Mouse (Mus musculus): ENCODE measurements at regions not wholly inside any gene's neighbourhood (a gene's known extent, or its start where the extent isn't known, plus 50 kb on each side); places are given as distances from the start of the nearest gene placed in this dataset.
A peak's percentile ranks its signal among the peaks of the same experiment; 100 is the strongest.

DNA sequence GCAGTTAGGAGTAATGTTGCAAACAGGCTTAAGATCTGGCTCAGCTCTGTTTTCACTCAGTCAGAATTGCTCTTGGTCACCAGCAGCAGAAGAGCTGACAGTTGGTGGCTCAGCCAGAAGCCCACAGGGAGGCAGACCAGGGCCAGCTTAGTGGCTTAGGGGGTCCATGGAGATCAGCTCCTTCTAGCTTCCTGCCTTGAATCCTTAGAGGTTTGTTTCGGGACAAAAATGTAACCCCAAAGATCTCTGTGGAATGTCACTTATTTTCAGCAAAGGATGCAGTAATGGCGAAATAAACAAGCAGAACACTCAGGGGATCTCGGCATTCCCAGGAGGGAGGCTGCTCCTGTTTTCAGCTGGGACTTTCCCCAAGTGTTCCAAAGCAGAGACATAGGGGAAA, 247.8 kb downstream of the 1500009L16Rik start:
- DNase-seq, result no peak

DNA sequence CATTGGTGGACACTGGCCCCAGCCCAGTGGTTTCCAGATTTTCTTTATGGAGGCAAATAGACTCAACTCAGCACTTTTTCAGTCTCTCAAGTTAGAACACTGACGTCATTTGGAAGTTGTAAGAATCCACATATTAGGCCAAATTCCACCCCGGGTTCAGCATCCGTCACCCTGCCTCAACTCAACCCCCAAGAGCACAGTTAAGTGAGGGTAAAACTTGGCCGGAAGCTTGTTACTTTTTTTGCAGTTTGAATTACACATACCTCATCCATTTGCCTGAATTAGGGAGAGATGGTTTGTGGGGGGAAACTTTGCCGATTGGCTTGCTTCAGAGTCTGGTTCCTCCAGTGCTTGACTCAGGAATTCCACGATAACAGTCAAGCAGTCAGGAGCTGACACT, 251.9 kb downstream of the 1500009L16Rik start:
- DNase-seq, result no peak

DNA sequence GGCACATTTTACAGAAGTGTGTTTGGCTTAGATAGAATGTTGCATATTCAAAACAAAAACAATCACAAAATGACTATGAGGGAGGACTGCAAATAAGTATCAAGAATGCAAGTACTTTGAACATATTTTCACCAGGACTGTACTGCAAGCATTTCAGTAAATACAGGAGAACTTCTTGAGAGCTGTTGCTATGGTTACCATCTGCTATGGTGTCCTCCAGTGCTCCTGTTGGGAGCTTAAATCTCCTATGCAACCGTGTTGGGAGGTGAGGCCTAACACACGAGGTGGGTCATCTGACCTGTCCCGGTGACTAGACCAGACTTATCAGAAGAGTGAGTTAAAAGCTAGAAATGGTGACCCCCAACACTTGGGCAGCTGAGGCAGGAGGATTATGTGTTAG, 253.9 kb downstream of the 1500009L16Rik start:
- no peak for DNase-seq

DNA sequence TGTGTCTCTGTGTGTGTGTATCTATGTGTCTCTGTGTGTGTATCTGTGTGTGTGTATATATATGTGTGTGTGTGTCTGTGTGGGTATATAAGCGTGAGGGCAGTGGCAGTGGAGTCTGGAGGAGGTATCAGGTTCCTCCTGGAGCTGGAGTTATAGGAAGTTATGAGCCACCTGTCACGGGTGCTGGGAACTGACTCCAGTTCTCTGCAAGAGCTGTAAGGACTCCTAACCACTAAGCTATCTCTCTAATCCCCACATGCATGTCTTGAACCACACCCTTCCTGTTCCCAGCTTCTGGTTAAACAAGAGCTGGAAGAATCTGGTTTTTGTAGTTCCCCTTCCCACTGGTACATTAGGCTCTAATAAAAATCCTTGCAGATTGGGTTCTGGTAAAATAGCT, 257.3 kb downstream of the 1500009L16Rik start:
- no peak for DNase-seq

DNA sequence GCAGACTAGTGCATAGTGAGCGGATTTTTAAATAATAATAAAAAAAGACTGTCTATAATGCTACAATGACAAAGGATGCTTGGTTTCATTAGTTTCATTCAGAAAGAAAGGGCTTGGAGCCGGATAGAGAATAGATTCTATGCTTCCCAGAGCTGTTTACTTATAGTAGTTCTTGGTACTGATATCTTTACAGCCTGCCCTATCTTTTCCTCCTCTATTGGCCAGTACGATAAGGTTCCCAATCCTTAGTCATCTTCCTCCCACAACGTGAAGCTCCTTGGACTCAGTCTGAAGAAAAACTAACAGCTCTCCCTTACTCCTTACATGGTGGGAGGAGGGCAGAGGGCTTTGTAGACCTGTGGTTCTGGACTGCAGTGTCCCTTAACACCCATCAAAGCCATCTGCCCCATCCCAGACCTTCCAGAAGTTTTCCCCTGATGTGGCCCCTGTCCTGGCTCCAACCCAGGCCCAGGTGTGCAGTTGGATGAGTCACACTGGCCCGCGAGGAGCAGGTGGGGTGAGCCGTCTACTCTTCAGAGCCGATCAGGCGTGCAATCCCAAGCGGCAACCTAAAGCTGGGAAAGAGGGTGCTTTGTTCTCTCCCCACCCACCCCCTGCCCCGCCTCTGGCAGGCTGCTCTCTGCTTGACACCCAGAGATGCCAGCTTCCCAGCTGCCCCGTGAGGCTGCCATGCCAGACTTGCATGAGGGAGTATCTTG, 262.2 kb downstream of the 1500009L16Rik start:
- no peak for DNase-seq

- DNase-seq, result no peak
These were observed 270.1 kb downstream of the 1500009L16Rik start for GRCm38 (mm10) chr10:83992577-83993305.

DNA sequence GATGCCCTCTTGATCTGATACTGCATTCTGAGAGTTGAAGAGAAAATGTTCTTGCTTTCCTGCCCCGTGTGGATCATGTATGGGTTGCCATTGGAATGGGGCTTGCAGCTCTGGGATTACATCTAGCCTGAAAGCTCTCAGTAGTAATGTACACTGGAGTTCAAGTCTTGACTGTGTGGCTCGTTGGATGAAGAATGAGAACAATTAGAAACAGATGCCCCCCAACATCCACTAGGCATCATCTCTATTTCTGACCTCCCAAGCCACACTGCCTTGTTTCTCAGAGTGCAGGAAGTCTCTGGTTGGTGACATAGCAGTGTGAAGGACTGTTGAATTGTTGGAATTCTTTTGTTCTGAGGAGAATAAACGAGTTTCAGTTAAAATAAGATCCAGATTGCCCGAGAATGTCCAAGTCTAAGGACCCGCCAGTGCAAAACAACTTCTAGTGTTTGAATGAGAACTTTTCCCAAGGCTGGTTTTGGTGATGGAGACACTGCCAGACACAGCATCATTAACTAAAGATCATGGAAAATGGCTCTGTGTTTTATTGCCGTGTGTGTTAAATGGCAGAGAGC, 272.4 kb downstream of the 1500009L16Rik start:
- no peak for DNase-seq

- DNase-seq, result no peak
These were observed 273.2 kb downstream of the 1500009L16Rik start for GRCm38 (mm10) chr10:83995913-83996312.

DNA sequence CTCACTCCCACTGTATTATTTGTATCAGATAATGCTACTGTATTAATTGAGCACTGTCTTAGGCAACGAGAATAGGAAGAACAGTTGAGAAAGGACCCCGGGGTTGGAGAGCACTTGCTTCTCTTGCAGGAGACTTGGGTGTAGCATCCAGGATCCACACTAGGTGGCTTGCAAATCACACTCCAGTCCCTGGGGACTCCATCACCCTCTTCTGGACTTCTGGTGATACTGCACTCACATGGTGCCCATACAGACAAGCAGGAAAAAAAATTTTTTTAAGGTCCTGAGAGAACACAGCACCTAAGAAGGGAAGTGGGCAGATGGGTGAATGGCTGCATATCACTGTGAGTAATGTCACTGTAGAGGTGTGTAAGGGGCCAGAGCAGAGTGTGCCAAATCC, 273.8 kb downstream of the 1500009L16Rik start:
- peak in 1 of 2 experiments; percentile 20 for DNase-seq

GRCm38 (mm10) chr10:84000436-84001208, 278.0 kb downstream of the 1500009L16Rik start:
- DNase-seq, result no peak

- no peak for DNase-seq
These were observed 280.1 kb downstream of the 1500009L16Rik start for GRCm38 (mm10) chr10:84002744-84003143.

GRCm38 (mm10) chr10:84003601-84004149, 281.0 kb downstream of the 1500009L16Rik start:
- no peak for DNase-seq

DNA sequence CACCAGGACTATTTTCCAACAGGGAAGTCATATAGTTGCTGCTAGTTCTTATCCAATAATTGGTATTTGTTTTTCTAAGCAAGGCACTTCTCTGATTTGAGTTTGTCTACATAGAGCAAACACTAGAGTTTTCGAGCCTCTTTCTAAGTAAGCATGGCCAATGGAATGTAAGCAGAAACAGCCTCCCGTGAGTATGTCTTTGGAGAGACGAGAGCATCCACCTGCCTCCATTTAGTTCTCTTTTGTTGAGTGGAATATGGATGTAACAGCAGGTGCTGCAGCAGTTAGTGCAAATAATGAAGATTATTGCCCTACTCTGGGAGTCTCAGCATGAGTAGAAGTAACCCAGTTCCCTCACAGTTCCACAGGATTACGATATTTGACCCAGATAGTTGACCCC, 286.3 kb downstream of the 1500009L16Rik start:
- DNase-seq, result no peak

DNA sequence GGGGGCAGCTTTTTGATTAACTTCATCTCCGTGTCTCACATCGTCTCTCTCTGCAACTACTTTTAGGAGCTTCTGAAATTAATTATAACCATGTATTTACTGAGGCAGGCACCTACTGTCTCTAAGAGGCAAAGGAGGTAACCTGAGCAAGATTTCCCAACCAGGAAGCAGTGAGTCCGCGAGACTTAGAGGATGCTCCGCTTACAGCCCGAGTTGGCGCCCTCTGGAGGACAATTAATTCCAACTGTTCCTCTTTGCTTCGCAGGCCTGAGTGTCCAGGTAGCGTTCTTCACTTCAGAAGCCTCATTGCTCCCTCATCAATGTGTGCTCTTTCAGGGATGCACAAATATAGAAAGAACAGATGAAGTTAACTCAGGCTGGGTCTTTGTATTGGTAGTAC, 296.7 kb downstream of the 1500009L16Rik start:
- DNase-seq, result peak; percentile 68 to 71

GRCm38 (mm10) chr10:84020023-84020620, 297.5 kb downstream of the 1500009L16Rik start:
- DNase-seq, result peak; percentile 75 to 79

DNA sequence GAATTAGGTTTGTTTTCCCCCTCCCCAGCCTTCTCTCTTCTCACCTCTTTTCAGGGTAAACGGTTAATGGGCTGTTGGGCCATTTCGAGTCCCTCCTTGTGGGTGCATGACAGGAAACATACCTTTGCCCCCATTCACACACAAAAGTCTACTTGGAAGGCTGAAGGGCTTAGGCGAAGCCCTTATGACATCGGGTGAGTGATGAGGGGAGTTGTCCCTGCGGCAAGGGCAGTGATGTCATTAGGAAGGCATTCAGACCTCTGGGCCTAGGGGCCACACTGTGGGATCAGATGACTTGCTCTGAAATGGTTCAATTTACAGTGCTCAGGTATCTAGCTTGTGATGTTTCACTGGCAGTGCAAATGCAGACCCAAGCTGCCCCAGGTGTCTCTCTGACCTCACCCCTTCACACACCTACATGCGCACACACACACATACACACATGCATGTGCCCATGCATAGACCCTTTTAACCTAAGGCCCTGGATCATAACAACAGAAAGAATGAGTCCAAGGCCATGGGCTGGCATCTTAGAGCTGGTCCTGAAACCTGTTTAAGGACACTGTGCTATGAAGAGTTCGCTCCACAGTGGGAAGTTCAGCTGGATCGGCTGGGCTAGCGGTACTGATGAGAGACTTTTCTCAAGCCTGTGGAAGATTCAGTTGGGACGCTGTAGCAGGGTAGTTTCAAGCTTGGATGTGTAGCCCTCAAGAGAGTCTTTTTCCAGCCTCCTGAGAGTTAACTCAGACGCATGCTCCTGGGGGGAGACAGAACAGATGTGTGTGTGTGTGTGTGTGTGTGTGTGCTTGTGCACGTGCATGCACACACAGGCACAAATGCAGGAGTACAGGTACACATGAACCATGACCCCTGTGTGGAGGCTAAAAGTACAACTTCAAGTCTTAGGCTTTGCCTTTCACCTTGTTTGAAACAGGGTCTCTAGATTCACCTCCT, 298.8 kb downstream of the 1500009L16Rik start:
- DNase-seq, result no peak

GRCm38 (mm10) chr10:84024294-84024693, 301.6 kb downstream of the 1500009L16Rik start:
- DNase-seq, result no peak

DNA sequence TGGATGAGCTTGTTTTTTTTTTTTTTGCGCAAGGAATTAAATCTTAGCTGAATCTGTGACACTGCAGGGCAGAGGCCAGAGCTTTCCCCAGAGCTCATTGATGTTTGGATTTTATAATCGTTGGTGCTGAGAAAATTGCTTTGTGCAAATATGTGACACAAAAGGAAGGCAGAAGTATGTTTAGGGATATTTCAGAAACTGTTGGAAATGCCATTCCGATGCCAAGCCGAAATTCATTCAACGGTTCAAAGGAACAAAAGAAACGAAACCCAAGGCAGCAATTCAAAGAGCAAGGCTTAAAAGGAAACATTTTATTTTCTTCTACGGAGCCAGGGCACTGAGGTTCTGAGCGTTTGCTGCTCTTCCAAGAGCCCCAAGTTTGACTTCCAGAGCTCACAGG, 302.2 kb downstream of the 1500009L16Rik start:
- no peak for DNase-seq

GRCm38 (mm10) chr10:84026798-84027197, 304.1 kb downstream of the 1500009L16Rik start:
- no peak for DNase-seq

- no peak for DNase-seq
These were observed 313.6 kb downstream of the 1500009L16Rik start for GRCm38 (mm10) chr10:84036131-84036877.

- no peak for DNase-seq
These were observed 326.0 kb downstream of the 1500009L16Rik start for GRCm38 (mm10) chr10:84048706-84049105.
